Mouse (Mus musculus) heart, postnatal 0 days (tissue): Measurements from ENCODE around the gene Gm9376. TPM values are rescaled to one million over a fixed set of nuclear protein-coding genes. Genes with fewer than 3 reads are reported as not detected.

Source experiments
- ATAC-seq: fragments of 200-750 bp; cut with Nextera tagmentation; 2 replicates; pipeline ENCODE4 v1.8.0; 2017; ENCODE audit warnings: low read depth, moderate number of reproducible peaks, moderate library complexity; ENCODE audit not compliant: insufficient read depth
- DNase-seq: peaks from one replicate; pipeline ENCODE4 v3.0.0-alpha.2; 2016; ENCODE audit warnings: low spot score
- H3K27ac ChIP-seq: fragments of 300-500 bp; sonication (generic); 2 replicates; pipeline ENCODE4 v1.5.1; 2014; ENCODE audit warnings: low read depth, mild to moderate bottlenecking
- H3K27me3 ChIP-seq: fragments of 300-500 bp; sonication (generic); 2 replicates; pipeline ENCODE4 v1.6.1; 2014; ENCODE audit warnings: low read length, mixed read lengths; ENCODE audit not compliant: control insufficient read depth, insufficient read depth
- H3K36me3 ChIP-seq: fragments of 300-500 bp; sonication (generic); replicated peaks from 2 replicates; pipeline ENCODE4 v1.6.1; 2014; ENCODE audit warnings: low read length, mixed read lengths; ENCODE audit not compliant: control insufficient read depth, insufficient read depth
- H3K4me1 ChIP-seq: fragments of 300-500 bp; sonication (generic); 2 replicates; pipeline ENCODE4 v1.6.1; 2014; ENCODE audit warnings: antibody characterized with exemption; ENCODE audit not compliant: control insufficient read depth, insufficient read depth
- H3K4me2 ChIP-seq: fragments of 300-500 bp; sonication (generic); 2 replicates; pipeline ENCODE4 v1.6.1; 2014; ENCODE audit warnings: low read depth, mild to moderate bottlenecking, low read length, moderate library complexity
- H3K4me3 ChIP-seq: fragments of 300-500 bp; sonication (generic); 2 replicates; pipeline ENCODE4 v1.5.1; 2014; ENCODE audit warnings: low read depth, low read length
- H3K9ac ChIP-seq: fragments of 300-500 bp; sonication (generic); replicated peaks from 2 replicates; pipeline ENCODE4 v1.6.1; 2014; ENCODE audit warnings: low read depth, low read length, mixed read lengths
- H3K9me3 ChIP-seq: fragments of 300-500 bp; sonication (generic); replicated peaks from 2 replicates; pipeline ENCODE4 v1.6.1; 2016; ENCODE audit warnings: low read length; ENCODE audit not compliant: control insufficient read depth
- CTCF ChIP-seq: IDR thresholded peaks from 2 replicates; pipeline ENCODE4 v1.5.1; 2016; ENCODE audit warnings: antibody characterized with exemption, control low read depth, low read depth
- EP300 ChIP-seq: IDR thresholded peaks from 2 replicates; pipeline ENCODE4 v1.6.1; 2016; ENCODE audit warnings: antibody characterized with exemption, low read depth
- WGBS: fragments of 180-500 bp; shearing (Covaris S2); extraction: QIAGEN DNeasy Blood & Tissue Kit; methylation state at CpG from one replicate; pipeline ENCODE4 v1.1.7; 2014; 5-methylcytosine and 5-hydroxymethylcytosine counted together
- polyA plus RNA-seq: library from polyadenylated mRNA; unstranded; fragments of >200 nt; fragmentation: Nextera tagmentation; extraction: Ambion mirVana; gene quantifications from 2 replicates; pipeline ENCODE4 v1.2.1, GENCODE M21; 2015
- total RNA-seq: library from RNA; depleted of rRNA; stranded (reverse); fragments of >200 nt; gene quantifications from 2 replicates; pipeline ENCODE4 v1.2.3, GENCODE M21; 2014; ENCODE audit warnings: low replicate concordance

Gm9376 gene
- total and polyA plus RNA-seq, 2 experiments from 2014 or later: not detected

- H3K4me1 ChIP-seq: peaks cover 12% of the 10 kb centered on the region
- H3K4me2 ChIP-seq: peak overlapping the region; percentile 85
- TF ChIP-seq CTCF (no peak), EP300 (no peak)
- under 1% methylated on average over 71 of the region's 73 CpGs for WGBS
- peak overlapping the region; percentile 59 for H3K4me3 ChIP-seq
- DNase-seq (no peak), ATAC-seq (peak; percentile 24; the same call in 1 of the 2 replicates)
- peak overlapping the region; percentile 25; the same call in 1 of the 2 replicates for H3K9ac ChIP-seq
- H3K27ac ChIP-seq: no peak overlapping the region
- H3K9me3 ChIP-seq: no peaks in the 10 kb centered on the region
- H3K27me3 ChIP-seq: peaks cover 92% of the 10 kb centered on the region
- no peaks in the 10 kb centered on the region for H3K36me3 ChIP-seq
These were observed 30.5 kb upstream of the Gm9376 start for GRCm38 (mm10) chr14:118235973-118236885.

GRCm38 (mm10) chr14:118236886-118237289 is 29.9 kb upstream of the Gm9376 start, which contains the start of gene Sox21:
Gene Sox21, minus strand, starts transcription at chr14:118237030.
- ATAC-seq (peak; percentile 29), DNase-seq (no peak)
- Histone ChIP-seq H3K4me1 (peaks cover 12% of the 10 kb centered on the region), H3K4me2 (peak within 1 kb of the TSS; percentile 85), H3K36me3 (no peaks in the 10 kb centered on the region), H3K27ac (no peak within 1 kb of the TSS), H3K9me3 (no peaks in the 10 kb centered on the region), H3K4me3 (peak within 1 kb of the TSS; percentile 59), H3K9ac (peak within 1 kb of the TSS; percentile 25; the same call in 1 of the 2 replicates), H3K27me3 (peaks cover 85% of the 10 kb centered on the region)
- under 1% methylated on average over 34 of the region's 34 CpGs for WGBS
- no peak for TF ChIP-seq EP300
- TF ChIP-seq CTCF: no peak

GRCm38 (mm10) chr14:118237786-118238185 is 29.0 kb upstream of the Gm9376 start:
- ATAC-seq (no peak), DNase-seq (no peak)
- H3K9ac ChIP-seq: no peak overlapping the region
- H3K9me3 ChIP-seq: peaks cover 1% of the 10 kb centered on the region
- no peak for TF ChIP-seq CTCF
- no peak for TF ChIP-seq EP300
- WGBS: 12% methylated on average over 6 of the region's 6 CpGs
- no peak overlapping the region for H3K4me3 ChIP-seq
- H3K4me1 ChIP-seq: peaks cover 12% of the 10 kb centered on the region
- no peak overlapping the region for H3K27ac ChIP-seq
- H3K4me2 ChIP-seq: no peak overlapping the region
- no peaks in the 10 kb centered on the region for H3K36me3 ChIP-seq
- peaks cover 76% of the 10 kb centered on the region for H3K27me3 ChIP-seq

GRCm38 (mm10) chr14:118239351-118239750 is 27.4 kb upstream of the Gm9376 start:
- H3K36me3 ChIP-seq: no peaks in the 10 kb centered on the region
- TF ChIP-seq EP300: no peak
- TF ChIP-seq CTCF: no peak
- DNase-seq (no peak), ATAC-seq (no peak)
- H3K27me3 ChIP-seq: peaks cover 63% of the 10 kb centered on the region
- peaks cover 14% of the 10 kb centered on the region for H3K9me3 ChIP-seq
- WGBS: 9% methylated on average over 8 of the region's 8 CpGs
- H3K4me1 ChIP-seq: peaks cover 12% of the 10 kb centered on the region
- no peak overlapping the region for H3K4me3 ChIP-seq
- no peak overlapping the region for H3K9ac ChIP-seq
- H3K4me2 ChIP-seq: no peak overlapping the region
- H3K27ac ChIP-seq: no peak overlapping the region

- H3K36me3 ChIP-seq: no peaks in the 10 kb centered on the region
- no peak overlapping the region for H3K4me2 ChIP-seq
- no peak overlapping the region for H3K9ac ChIP-seq
- no peak overlapping the region for H3K27ac ChIP-seq
- H3K4me3 ChIP-seq: no peak overlapping the region
- DNase-seq (no peak), ATAC-seq (no peak)
- TF ChIP-seq CTCF (no peak), EP300 (no peak)
- H3K4me1 ChIP-seq: peaks cover 7% of the 10 kb centered on the region
- peaks cover 17% of the 10 kb centered on the region for H3K9me3 ChIP-seq
- peaks cover 42% of the 10 kb centered on the region for H3K27me3 ChIP-seq
- 51% methylated on average over 2 of the region's 2 CpGs for WGBS
These were observed 25.3 kb upstream of the Gm9376 start for GRCm38 (mm10) chr14:118241416-118241815.
